Mouse (Mus musculus) bone marrow, adult 2 months (tissue): Measurements from ENCODE around the gene Myo16. TPM values are rescaled to one million over a fixed set of nuclear protein-coding genes. Genes with fewer than 3 reads are reported as not detected.

Source experiments
- H3K27ac ChIP-seq: fragments of 200-500 bp; 2 replicates; pipeline ENCODE4 v1.5.1; 2012; ENCODE audit warnings: low read depth, mild to moderate bottlenecking, control low read depth, inconsistent platforms, low read length; ENCODE audit not compliant: control insufficient read depth, poor library complexity, insufficient read depth
- H3K4me1 ChIP-seq: fragments of 200-500 bp; 2 replicates; pipeline ENCODE4 v1.6.1; 2011; ENCODE audit warnings: low read length; ENCODE audit not compliant: control insufficient read depth, insufficient read depth
- H3K4me3 ChIP-seq: fragments of 200-500 bp; replicated peaks from 2 replicates; pipeline ENCODE3; 2011; ENCODE audit warnings: mild to moderate bottlenecking, low read depth, low read length, control low read depth; ENCODE audit not compliant: control insufficient read depth
- CTCF ChIP-seq: fragments of 200-500 bp; IDR thresholded peaks from 2 replicates; pipeline ENCODE4 v1.5.1; 2011; ENCODE audit warnings: low read length, control low read depth; ENCODE audit not compliant: control insufficient read depth, insufficient read depth
- POLR2A ChIP-seq: fragments of 200-500 bp; IDR thresholded peaks from 2 replicates; pipeline ENCODE4 v1.6.1; 2011; ENCODE audit warnings: low read depth, mild to moderate bottlenecking, control low read depth, low read length, borderline replicate concordance; ENCODE audit not compliant: control insufficient read depth
- WGBS: fragments of 180-500 bp; shearing (Covaris S2); methylation state at CpG from one replicate; pipeline ENCODE4 v1.1.7; 2018; 5-methylcytosine and 5-hydroxymethylcytosine counted together
- polyA plus RNA-seq: library from polyadenylated mRNA; stranded (reverse); fragments of >200 nt; gene quantifications from 2 replicates; pipeline ENCODE4 v1.2.4, GENCODE M21; 2011; ENCODE audit warnings: low replicate concordance; ENCODE audit not compliant: missing spikeins, insufficient read depth, insufficient read length

The Myo16 gene
- polyA plus RNA-seq, 1 experiment: not detected

- TF ChIP-seq CTCF: peak; percentile 93
- no peak for TF ChIP-seq POLR2A
- Histone ChIP-seq H3K27ac (no peak overlapping the region), H3K4me3 (no peak overlapping the region), H3K4me1 (no peaks in the 10 kb centered on the region)
- WGBS: 17% methylated on average over 11 of the region's 11 CpGs
Measured at GRCm38 (mm10) chr8:10438772-10439171, 285.1 kb downstream of the Myo16 start.

GRCm38 (mm10) chr8:10439595-10440453 lies 286.1 kb downstream of the Myo16 start:
- Histone ChIP-seq H3K27ac (no peak overlapping the region), H3K4me1 (no peaks in the 10 kb centered on the region), H3K4me3 (no peak overlapping the region)
- 66% methylated on average over 16 of the region's 16 CpGs for WGBS
- TF ChIP-seq POLR2A (no peak), CTCF (no peak)

GRCm38 (mm10) chr8:10442562-10442961 lies 288.9 kb downstream of the Myo16 start:
- Histone ChIP-seq H3K4me1 (no peaks in the 10 kb centered on the region), H3K27ac (no peak overlapping the region), H3K4me3 (no peak overlapping the region)
- WGBS: 71% methylated on average over 3 of the region's 3 CpGs
- TF ChIP-seq CTCF (no peak), POLR2A (no peak)

DNA sequence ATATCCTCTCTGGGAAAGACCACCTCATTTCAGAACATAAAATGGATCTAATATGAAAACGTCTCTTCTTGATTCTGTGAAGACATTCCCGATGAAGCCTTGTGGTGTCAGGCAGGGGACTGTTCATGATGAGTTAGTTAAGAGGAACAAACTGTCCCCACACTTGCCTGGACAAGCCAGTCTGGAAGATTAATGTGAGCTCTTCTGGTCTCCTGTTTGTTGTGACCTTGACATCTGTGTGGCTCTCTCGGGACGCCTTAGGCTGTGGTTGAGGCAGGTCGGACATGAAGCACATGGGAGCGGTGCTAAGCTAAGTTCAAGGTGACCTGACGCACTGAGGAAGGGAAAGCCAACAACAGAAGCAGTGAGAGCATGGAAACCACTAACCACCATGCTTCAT lies 291.3 kb downstream of the Myo16 start:
- TF ChIP-seq POLR2A (no peak), CTCF (no peak)
- Histone ChIP-seq H3K4me1 (no peaks in the 10 kb centered on the region), H3K27ac (no peak overlapping the region), H3K4me3 (no peak overlapping the region)
- WGBS: 76% methylated on average over 7 of the region's 7 CpGs

DNA sequence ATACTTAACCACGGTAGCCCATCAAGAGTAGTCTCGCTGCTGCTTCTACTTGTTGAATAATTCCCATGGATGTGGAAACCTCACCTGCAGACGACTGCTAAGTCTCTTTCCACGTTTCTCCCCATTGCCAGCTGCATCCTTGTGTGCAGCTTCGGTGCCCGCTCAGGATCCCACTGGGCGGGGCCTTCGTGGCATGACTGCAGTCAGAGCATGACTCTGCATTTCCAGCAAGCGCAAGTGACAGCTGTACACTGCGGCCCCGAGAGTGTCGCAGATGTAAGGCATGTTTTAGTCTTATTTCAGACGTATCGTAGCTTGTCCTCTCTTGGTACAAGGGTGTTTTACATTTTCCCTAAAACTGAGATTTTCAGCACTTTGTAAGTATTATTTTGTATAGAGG lies 294.8 kb downstream of the Myo16 start:
- TF ChIP-seq POLR2A: no peak
- no peaks in the 10 kb centered on the region for H3K4me1 ChIP-seq
- WGBS: 8% methylated on average over 14 of the region's 14 CpGs
- no peak overlapping the region for H3K4me3 ChIP-seq
- H3K27ac ChIP-seq: no peak overlapping the region

DNA sequence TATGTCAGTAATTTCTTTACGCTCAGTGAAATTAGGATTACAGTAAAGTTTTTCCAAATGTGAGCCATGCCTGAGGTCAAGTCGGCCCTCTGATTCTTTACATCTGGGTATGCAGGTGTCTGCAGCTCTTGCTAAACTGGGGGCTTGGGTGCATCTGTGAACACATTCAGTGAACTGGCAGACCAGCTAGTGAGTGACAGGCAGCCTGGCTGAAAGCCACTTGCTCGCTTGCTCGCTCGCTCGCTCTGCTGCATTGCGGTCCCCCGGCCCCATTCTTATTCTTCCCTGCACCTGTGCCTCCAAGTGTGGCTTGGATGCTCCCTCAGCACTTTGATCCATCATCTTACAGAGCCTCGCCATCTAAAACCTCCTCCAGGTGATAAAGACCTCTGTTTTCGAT lies 299.3 kb downstream of the Myo16 start:
- no peak for TF ChIP-seq CTCF
- TF ChIP-seq POLR2A: no peak
- no peaks in the 10 kb centered on the region for H3K4me1 ChIP-seq
- WGBS: 84% methylated on average over 10 of the region's 10 CpGs
- H3K27ac ChIP-seq: no peak overlapping the region
- H3K4me3 ChIP-seq: no peak overlapping the region

DNA sequence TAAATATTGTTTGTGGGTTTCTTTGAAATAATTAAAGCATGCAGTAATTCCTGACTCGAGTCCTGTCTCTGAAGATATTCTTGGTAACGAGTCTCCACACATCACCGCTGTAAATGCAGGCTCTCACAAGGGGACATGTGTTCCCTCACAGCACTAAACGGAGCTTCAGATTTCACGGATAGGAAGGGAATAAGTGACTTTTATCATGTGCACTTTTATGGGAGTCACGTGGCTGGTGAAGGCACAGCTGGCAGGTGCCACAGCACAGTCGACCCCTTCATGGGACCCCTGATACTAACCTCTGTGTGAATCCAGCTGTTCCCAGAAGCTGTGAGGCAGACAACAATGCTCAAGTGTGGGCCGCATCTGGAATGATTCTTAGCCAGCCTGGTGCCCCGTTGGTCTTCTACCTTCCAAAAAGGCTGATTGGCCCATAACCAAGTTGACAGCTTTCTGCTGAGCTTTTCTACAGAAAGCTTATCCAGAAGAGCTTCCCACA lies 304.5 kb downstream of the Myo16 start:
- Histone ChIP-seq H3K4me1 (no peaks in the 10 kb centered on the region), H3K4me3 (no peak overlapping the region), H3K27ac (no peak overlapping the region)
- no peak for TF ChIP-seq POLR2A
- TF ChIP-seq CTCF: no peak
- WGBS: 78% methylated on average over 9 of the region's 9 CpGs

DNA sequence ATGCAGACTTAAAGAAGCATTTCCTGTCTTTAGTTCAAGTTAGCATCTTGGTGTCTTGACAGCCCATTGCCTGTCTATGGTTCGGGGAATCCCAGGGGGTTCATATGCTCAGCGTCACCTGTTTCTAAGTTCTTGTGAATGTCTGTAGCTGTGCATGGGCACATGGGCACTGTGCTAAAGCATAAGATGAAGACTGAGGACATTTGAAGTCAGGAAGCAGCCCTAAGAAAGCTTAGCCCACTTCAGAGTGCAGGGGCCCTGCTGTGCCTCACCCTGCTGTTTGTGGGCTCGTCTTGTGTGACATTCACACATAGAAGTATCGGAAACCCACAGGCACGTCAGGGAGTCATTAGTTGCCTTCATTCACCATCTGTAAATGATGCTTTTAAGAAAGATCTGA lies 308.6 kb downstream of the Myo16 start:
- no peak overlapping the region for H3K27ac ChIP-seq
- 84% methylated on average over 5 of the region's 5 CpGs for WGBS
- H3K4me1 ChIP-seq: no peaks in the 10 kb centered on the region
- no peak overlapping the region for H3K4me3 ChIP-seq
- no peak for TF ChIP-seq CTCF
- no peak for TF ChIP-seq POLR2A
